22 mouse cellular contexts compared by ENCODE assay signal in the genomic region with DNA sequence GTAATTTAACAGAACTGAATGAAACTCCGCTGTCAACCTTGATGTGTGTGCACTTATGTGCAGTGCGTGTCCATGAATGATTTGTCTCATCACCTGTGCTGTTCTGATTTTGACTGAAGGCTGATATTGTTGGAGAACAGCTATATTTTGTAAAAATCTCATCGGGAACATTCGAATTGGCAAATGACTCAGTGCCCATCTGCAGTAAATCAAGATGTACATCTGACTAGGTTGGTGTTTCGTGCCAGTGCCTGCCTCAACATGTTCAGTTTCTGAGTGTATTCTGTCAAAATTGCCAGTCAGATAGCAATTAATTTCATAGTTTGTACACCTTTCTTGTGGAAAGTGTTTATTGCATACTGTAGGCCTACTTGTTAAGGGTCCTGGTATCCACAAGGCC.
DNase-seq lines count a peak whose midpoint lies in the region; ATAC-seq lines count a peak whose summit lies in the region.
"Had no signal": no experiment of that assay in that cellular context is flagged by ENCODE, and none has a peak within 500 bp of the region (broad histone marks: within the 10 kb centered on the region; RNA-seq: fewer than 3 reads in every experiment).

No protein-coding gene starts in this region.

- no peak for ATAC-seq in frontal cortex, adult (ENCODE audit: low TSS enrichment)
- ATAC-seq: CD4-positive, CD25-positive, alpha-beta regulatory T cell, adult 4 months; intestine, embryonic 16.5 days; midbrain, embryonic 16.5 days had no signal

- DNase-seq in layer of hippocampus, adult 11-12 months (ENCODE audit: low spot score) = peak; percentile 49
- no peak for DNase-seq in layer of hippocampus, postnatal 25 days (ENCODE audit: extremely low spot score in 1 of 2, low spot score in 1 of 2)
- peak; percentile 66 to 86 for DNase-seq in layer of hippocampus, adult 18-20 months (ENCODE audit: low spot score in 2 of 2)
- DNase-seq in layer of hippocampus, postnatal 10 days (ENCODE audit: low spot score in 2 of 2) = peak; percentile 21 to 36
- no peak for DNase-seq in thymus, postnatal 36 days
- DNase-seq in gastrocnemius, postnatal 25 days = no peak
- DNase-seq: adrenal gland, postnatal 14 days; cerebellum, adult 18-20 months; cerebellum, postnatal 10 days; gastrocnemius, postnatal 10 days; heart, adult 18-20 months; heart, postnatal 4 days; kidney, adult 8-10 months; kidney, postnatal 10 days; lung, adult 2 months; lung, postnatal 14 days; right cerebral cortex, postnatal 25 days; thymus, postnatal 14 days had no signal

Comparison
In these comparisons a context has a peak if more than half of its experiments do, and no peak if none do; other contexts are left out.
1. DNase-seq: peak in layer of hippocampus, adult 11-12 months (single experiment), layer of hippocampus, adult 18-20 months (2 of 2) and layer of hippocampus, postnatal 10 days (2 of 2); none in layer of hippocampus, postnatal 25 days (0 of 2), thymus, postnatal 36 days (0 of 2) and gastrocnemius, postnatal 25 days (single experiment).